11 mouse cellular contexts compared by ENCODE assay signal in the genomic region with DNA sequence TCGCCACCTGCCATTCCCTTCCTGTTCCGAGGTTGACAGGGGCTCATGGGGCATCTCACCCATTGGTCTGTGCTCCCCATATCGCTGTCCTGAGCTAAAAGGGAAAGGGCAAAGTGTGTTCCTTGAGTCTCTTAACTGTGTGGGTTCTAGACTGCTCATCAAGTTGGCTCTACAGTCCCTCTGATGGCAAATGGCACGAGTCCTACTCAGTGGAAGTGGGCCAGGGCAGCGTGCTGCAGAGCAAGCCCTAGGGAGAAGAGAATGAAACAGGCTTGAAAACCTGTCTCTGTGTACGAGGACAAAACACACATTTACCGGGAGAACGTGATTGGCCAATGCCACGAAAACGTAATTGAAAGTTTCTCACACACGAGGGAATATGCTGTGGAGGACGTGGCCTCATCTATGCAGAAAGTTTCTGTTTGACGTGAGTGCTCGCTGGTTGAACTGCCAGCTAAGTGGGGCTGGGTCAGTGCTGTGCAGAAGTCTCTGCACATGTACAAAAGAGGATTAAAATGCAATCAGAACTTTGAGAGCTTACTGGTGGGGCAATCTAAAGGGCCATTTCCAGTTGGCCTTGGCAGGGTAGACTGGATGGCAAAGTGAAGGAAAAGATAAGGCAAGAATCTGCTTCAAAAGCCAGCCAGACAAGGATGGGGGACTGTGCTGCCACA.
DNase-seq lines count a peak whose midpoint lies in the region; ATAC-seq and TF ChIP-seq lines count a peak whose summit lies in the region.
"Had no signal": no experiment of that assay in that cellular context is flagged by ENCODE, and none has a peak within 500 bp of the region (broad histone marks: within the 10 kb centered on the region; RNA-seq: fewer than 3 reads in every experiment).

No protein-coding gene starts in this region.

- no peak overlapping the region for H3K4me3 ChIP-seq in forebrain, postnatal 0 days (ENCODE audit: low read depth, low read length)
- H3K4me3 ChIP-seq in forebrain, embryonic 12.5 days (replicated peaks) = no peak overlapping the region
- no peak overlapping the region for H3K4me3 ChIP-seq in lung, embryonic 15.5 days
- H3K4me3 ChIP-seq in lung, adult 2 months (replicated peaks; ENCODE audit: extremely low read depth, low read depth, low read length) = no peak overlapping the region
- H3K4me3 ChIP-seq in embryonic facial prominence, embryonic 15.5 days (replicated peaks) = no peak overlapping the region
- no peak overlapping the region for H3K4me3 ChIP-seq in limb, embryonic 15.5 days
- H3K4me3 ChIP-seq: hindbrain, embryonic 12.5 days had no signal

- DNase-seq in forebrain, postnatal 0 days = no peak
- no peak for DNase-seq in lung, adult 2 months
- DNase-seq in left cerebral cortex, postnatal 10 days (ENCODE audit: extremely low spot score in 1 of 2, low spot score in 2 of 2) = no peak
- DNase-seq: gastrocnemius, postnatal 10 days; thymus, postnatal 4 days had no signal

- H3K4me1 ChIP-seq in forebrain, postnatal 0 days (ENCODE audit: insufficient read depth) = no peaks in the 10 kb centered on the region
- peaks cover 15% of the 10 kb centered on the region for H3K4me1 ChIP-seq in forebrain, embryonic 12.5 days
- peaks cover 28% of the 10 kb centered on the region for H3K4me1 ChIP-seq in lung, embryonic 15.5 days
- H3K4me1 ChIP-seq in lung, adult 2 months (ENCODE audit: control insufficient read depth, insufficient read depth, low read length) = peaks cover 4% of the 10 kb centered on the region; the same call in 1 of the 2 replicates
- peaks cover 25% of the 10 kb centered on the region for H3K4me1 ChIP-seq in embryonic facial prominence, embryonic 15.5 days
- H3K4me1 ChIP-seq in limb, embryonic 15.5 days = peaks cover 23% of the 10 kb centered on the region

- intact Hi-C loops in left cerebral cortex, postnatal 10 days (cut with DNase I) = no loop called here

- H3K36me3 ChIP-seq in forebrain, postnatal 0 days (ENCODE audit: insufficient read depth) = no peaks in the 10 kb centered on the region
- no peaks in the 10 kb centered on the region for H3K36me3 ChIP-seq in forebrain, embryonic 12.5 days (replicated peaks)
- H3K36me3 ChIP-seq in lung, embryonic 15.5 days = no peaks in the 10 kb centered on the region
- no peaks in the 10 kb centered on the region for H3K36me3 ChIP-seq in embryonic facial prominence, embryonic 15.5 days
- H3K36me3 ChIP-seq in limb, embryonic 15.5 days = no peaks in the 10 kb centered on the region
- H3K36me3 ChIP-seq: hindbrain, embryonic 12.5 days had no signal

- no peak for TF ChIP-seq CTCF in forebrain, postnatal 0 days (IDR thresholded peaks at IDR 0.05; ENCODE audit: low read depth)
- TF ChIP-seq CTCF in lung, adult 2 months (IDR thresholded peaks at IDR 0.05; ENCODE audit: insufficient read depth, low read length) = no peak

- 0 out of 2 replicates have a peak, but pooled peaks cover 3% of the 10 kb centered on the region for H3K27me3 ChIP-seq in forebrain, postnatal 0 days (ENCODE audit: insufficient read depth, low read length)
- H3K27me3 ChIP-seq in forebrain, embryonic 12.5 days = peaks cover 49% of the 10 kb centered on the region
- H3K27me3 ChIP-seq in lung, embryonic 15.5 days = no peaks in the 10 kb centered on the region
- no peaks in the 10 kb centered on the region for H3K27me3 ChIP-seq in embryonic facial prominence, embryonic 15.5 days
- no peaks in the 10 kb centered on the region for H3K27me3 ChIP-seq in limb, embryonic 15.5 days
- H3K27me3 ChIP-seq: hindbrain, embryonic 12.5 days had no signal

- H3K4me2 ChIP-seq in forebrain, postnatal 0 days (ENCODE audit: low read depth) = no peak overlapping the region
- H3K4me2 ChIP-seq in forebrain, embryonic 12.5 days = no peak overlapping the region
- no peak overlapping the region for H3K4me2 ChIP-seq in lung, embryonic 15.5 days
- H3K4me2 ChIP-seq in embryonic facial prominence, embryonic 15.5 days (replicated peaks) = no peak overlapping the region
- H3K4me2 ChIP-seq in limb, embryonic 15.5 days = no peak overlapping the region
- H3K4me2 ChIP-seq: hindbrain, embryonic 12.5 days had no signal

- H3K9ac ChIP-seq in forebrain, postnatal 0 days = no peak overlapping the region
- H3K9ac ChIP-seq in forebrain, embryonic 12.5 days = no peak overlapping the region
- H3K9ac ChIP-seq in lung, embryonic 15.5 days = no peak overlapping the region
- H3K9ac ChIP-seq in embryonic facial prominence, embryonic 15.5 days = no peak overlapping the region
- no peak overlapping the region for H3K9ac ChIP-seq in limb, embryonic 15.5 days
- H3K9ac ChIP-seq: hindbrain, embryonic 12.5 days had no signal

- peak; percentile 5; the same call in 1 of the 2 replicates for ATAC-seq in forebrain, postnatal 0 days
- ATAC-seq in forebrain, embryonic 12.5 days (ENCODE audit: low FRiP score) = no peak
- peak; percentile 28 for ATAC-seq in lung, embryonic 15.5 days (ENCODE audit: borderline replicate concordance, extremely low read depth, low FRiP score, low TSS enrichment)
- ATAC-seq in embryonic facial prominence, embryonic 15.5 days (ENCODE audit: insufficient number of reproducible peaks, low FRiP score, low TSS enrichment, low read depth) = no peak
- no peak for ATAC-seq in limb, embryonic 15.5 days (ENCODE audit: insufficient number of reproducible peaks, low FRiP score, low TSS enrichment, low read depth)
- ATAC-seq: activated CD4-positive, CD25-positive, alpha-beta regulatory T cell, adult 4 months had no signal

- H3K27ac ChIP-seq in forebrain, postnatal 0 days (ENCODE audit: low read depth, low read length) = 0 out of 2 replicates have a peak overlapping the region, but pooled peaks have one; percentile 40
- H3K27ac ChIP-seq in forebrain, embryonic 12.5 days = no peak overlapping the region
- H3K27ac ChIP-seq in lung, embryonic 15.5 days = peak overlapping the region; percentile 63
- H3K27ac ChIP-seq in embryonic facial prominence, embryonic 15.5 days (replicated peaks) = peak overlapping the region; percentile 75
- H3K27ac ChIP-seq in limb, embryonic 15.5 days = peak overlapping the region; percentile 67
- H3K27ac ChIP-seq: hindbrain, embryonic 12.5 days had no signal

- 70% methylated on average over 14 of the region's 14 CpGs for WGBS in forebrain, postnatal 0 days
- WGBS in forebrain, embryonic 12.5 days = 91% methylated on average over 14 of the region's 14 CpGs
- WGBS in lung, embryonic 15.5 days = 71% methylated on average over 14 of the region's 14 CpGs
- 71% methylated on average over 14 of the region's 14 CpGs for WGBS in lung, adult 2 months
- 74% methylated on average over 14 of the region's 14 CpGs for WGBS in embryonic facial prominence, embryonic 15.5 days
- 74% methylated on average over 14 of the region's 14 CpGs for WGBS in limb, embryonic 15.5 days

- TF ChIP-seq POLR2A in lung, adult 2 months (IDR thresholded peaks at IDR 0.05; ENCODE audit: borderline replicate concordance, extremely low read depth, low read depth, low read length) = no peak

- H3K9me3 ChIP-seq in forebrain, postnatal 0 days (ENCODE audit: low read length) = no peaks in the 10 kb centered on the region
- H3K9me3 ChIP-seq in forebrain, embryonic 12.5 days = no peaks in the 10 kb centered on the region
- H3K9me3 ChIP-seq in lung, embryonic 15.5 days = no peaks in the 10 kb centered on the region
- no peaks in the 10 kb centered on the region for H3K9me3 ChIP-seq in embryonic facial prominence, embryonic 15.5 days (replicated peaks)
- H3K9me3 ChIP-seq in limb, embryonic 15.5 days = no peaks in the 10 kb centered on the region
- H3K9me3 ChIP-seq: hindbrain, embryonic 12.5 days had no signal

Comparison
In these comparisons a context has a peak if more than half of its experiments do, and no peak if none do; other contexts are left out.
1. ATAC-seq: peak in forebrain, postnatal 0 days (single experiment) and lung, embryonic 15.5 days (single experiment); none in forebrain, embryonic 12.5 days (single experiment), embryonic facial prominence, embryonic 15.5 days (single experiment) and limb, embryonic 15.5 days (single experiment).